Mouse (Mus musculus) spleen, adult 2 months (tissue): Measurements from ENCODE around the gene Nek7.

Experiments
- CTCF ChIP-seq: fragments of 200-500 bp; IDR thresholded peaks from 2 replicates; pipeline ENCODE4 v1.5.1; 2011; ENCODE audit warnings: mild to moderate bottlenecking, inconsistent platforms; ENCODE audit not compliant: insufficient read depth, insufficient read length, insufficient replicate concordance; ENCODE audit errors: extremely low read depth
- POLR2A ChIP-seq: fragments of 200-500 bp; IDR thresholded peaks from 2 replicates; pipeline ENCODE4 v1.6.1; 2011; ENCODE audit warnings: low read depth, low read length, inconsistent platforms

- no peak for TF ChIP-seq CTCF
- no peak for TF ChIP-seq POLR2A
Measured at GRCm38 (mm10) chr1:138606771-138607170, 13.2 kb downstream of the Nek7 start.
